Mouse (Mus musculus): Measurements from ENCODE around the gene Mpnd. TPM values are rescaled to one million over a fixed set of nuclear protein-coding genes. Genes with fewer than 3 reads are reported as not detected.
"Not testable (repeated sequence)": the region's sequence is repeated elsewhere in the genome, so short reads cannot be mapped to it uniquely, and the experiment has no call there.

Mpnd gene
- total RNA-seq, 2 experiments from 2014 or later, result 102 to 120 TPM

- DNase-seq (ENCODE audit: low spot score in 2 of 2), result no peak
- intact Hi-C loops (cut with DNase I), result no loop called here
Measured at GRCm38 (mm10) chr17:56032831-56033230, 27.3 kb downstream of the Mpnd start.

GRCm38 (mm10) chr17:56034040-56034725 lies 28.7 kb downstream of the Mpnd start:
- DNase-seq (ENCODE audit: low spot score in 2 of 2), result no peak
- intact Hi-C loops (cut with DNase I), result no loop called here

- intact Hi-C loops (cut with DNase I), result no loop called here
- DNase-seq (ENCODE audit: low spot score in 2 of 2), result no peak
Measured at GRCm38 (mm10) chr17:56034726-56035100, 29.2 kb downstream of the Mpnd start.

- no peak for DNase-seq (ENCODE audit: low spot score in 2 of 2)
- intact Hi-C loops (cut with DNase I), result no loop called here
Measured at GRCm38 (mm10) chr17:56035216-56035615, 29.7 kb downstream of the Mpnd start.

- intact Hi-C loops (cut with DNase I), result no loop called here
- peak; percentile 99 for DNase-seq (ENCODE audit: low spot score in 2 of 2)
Measured at GRCm38 (mm10) chr17:56036176-56036900, 30.8 kb downstream of the Mpnd start, which contains the start of gene Sh3gl1. Gene Sh3gl1 (minus strand): TSS chr17:56036635.

GRCm38 (mm10) chr17:56036901-56037287 lies 31.4 kb downstream of the Mpnd start:
- intact Hi-C loops (cut with DNase I), result no loop called here
- no peak for DNase-seq (ENCODE audit: low spot score in 2 of 2)

GRCm38 (mm10) chr17:56038583-56039261 lies 33.2 kb downstream of the Mpnd start:
- intact Hi-C loops (cut with DNase I), result no loop called here
- no peak for DNase-seq (ENCODE audit: low spot score in 2 of 2)

- DNase-seq (ENCODE audit: low spot score in 2 of 2), result no peak
- intact Hi-C loops (cut with DNase I), result no loop called here
Measured at GRCm38 (mm10) chr17:56039345-56039744, 33.8 kb downstream of the Mpnd start.

- intact Hi-C loops (cut with DNase I), result loop anchor here (5.0 kb wide), 1 partner anchor 37 kb away; the partner anchor contains the start of genes Hdgfl2 and Ubxn6
- DNase-seq (ENCODE audit: low spot score in 2 of 2), result peak; percentile 99
Measured at GRCm38 (mm10) chr17:56040030-56040856, 34.7 kb downstream of the Mpnd start, which contains the start of gene Chaf1a. Gene Chaf1a (plus strand): TSS chr17:56040439.

- intact Hi-C loops (cut with DNase I), result loop anchor here (5.0 kb wide), 1 partner anchor 36 kb away; the partner anchor contains the start of genes Hdgfl2 and Ubxn6
Measured at GRCm38 (mm10) chr17:56040857-56041163, 35.3 kb downstream of the Mpnd start.

GRCm38 (mm10) chr17:56051369-56051768 lies 45.9 kb downstream of the Mpnd start:
- intact Hi-C loops (cut with DNase I), result no loop called here
- DNase-seq (ENCODE audit: low spot score in 2 of 2), result no peak

More at GRCm38 (mm10) chr17:56040857-56041163, 35.3 kb downstream of the Mpnd start:
- DNase-seq (ENCODE audit: low spot score in 2 of 2), result no peak

GRCm38 (mm10) chr17:56054938-56055337 lies 49.4 kb downstream of the Mpnd start:
- intact Hi-C loops (cut with DNase I), result no loop called here
- no peak for DNase-seq (ENCODE audit: low spot score in 2 of 2)

- intact Hi-C loops (cut with DNase I), result no loop called here
- no peak for DNase-seq (ENCODE audit: low spot score in 2 of 2)
Measured at GRCm38 (mm10) chr17:56055945-56056678, 50.6 kb downstream of the Mpnd start.

GRCm38 (mm10) chr17:56057381-56058120 lies 52.0 kb downstream of the Mpnd start:
- no peak for DNase-seq (ENCODE audit: low spot score in 2 of 2)
- intact Hi-C loops (cut with DNase I), result no loop called here

- no peak for DNase-seq (ENCODE audit: low spot score in 2 of 2)
- intact Hi-C loops (cut with DNase I), result no loop called here
Measured at GRCm38 (mm10) chr17:56062081-56062480, 56.6 kb downstream of the Mpnd start.

GRCm38 (mm10) chr17:56065715-56066114 lies 60.2 kb downstream of the Mpnd start:
- intact Hi-C loops (cut with DNase I); DNase-seq (ENCODE audit: low spot score in 2 of 2): not testable (repeated sequence)
